Mouse (Mus musculus) hindbrain, postnatal 0 days (tissue): ENCODE data around the gene Reln. TPM values are rescaled to one million over a fixed set of nuclear protein-coding genes. Genes with fewer than 3 reads are reported as not detected.

ENCODE experiments used
- ATAC-seq: fragments of 200-750 bp; cut with Nextera tagmentation; 2 replicates; pipeline ENCODE4 v1.8.0; 2017; ENCODE audit warnings: mild to moderate bottlenecking, moderate TSS enrichment, moderate library complexity
- DNase-seq: peaks from one replicate; pipeline ENCODE4 v3.0.0-alpha.2; 2015; ENCODE audit warnings: low spot score
- H3K27ac ChIP-seq: fragments of 300-500 bp; sonication (generic); 2 replicates; pipeline ENCODE4 v1.5.1; 2014; ENCODE audit warnings: mild to moderate bottlenecking
- H3K27me3 ChIP-seq: fragments of 300-500 bp; sonication (generic); 2 replicates; pipeline ENCODE4 v1.6.1; 2014; ENCODE audit warnings: low read length, mixed read lengths; ENCODE audit not compliant: insufficient read depth
- H3K36me3 ChIP-seq: fragments of 300-500 bp; sonication (generic); 2 replicates; pipeline ENCODE4 v1.6.1; 2014; ENCODE audit warnings: low read length, mixed read lengths; ENCODE audit not compliant: insufficient read depth
- H3K4me1 ChIP-seq: fragments of 300-500 bp; sonication (generic); 2 replicates; pipeline ENCODE4 v1.6.1; 2014; ENCODE audit warnings: antibody characterized with exemption, low read length, mixed read lengths; ENCODE audit not compliant: insufficient read depth
- H3K4me2 ChIP-seq: fragments of 300-500 bp; sonication (generic); 2 replicates; pipeline ENCODE4 v1.6.1; 2014; ENCODE audit warnings: low read depth, mild to moderate bottlenecking, low read length, moderate library complexity, mixed read lengths
- H3K4me3 ChIP-seq: fragments of 300-500 bp; sonication (generic); 2 replicates; pipeline ENCODE4 v1.5.1; 2014; ENCODE audit warnings: low read length
- H3K9ac ChIP-seq: fragments of 300-500 bp; sonication (generic); replicated peaks from 2 replicates; pipeline ENCODE4 v1.6.1; 2014; ENCODE audit warnings: mild to moderate bottlenecking, low read length, moderate library complexity, mixed read lengths
- H3K9me3 ChIP-seq: fragments of 300-500 bp; sonication (generic); 2 replicates; pipeline ENCODE4 v1.6.1; 2016; ENCODE audit warnings: low read length, mixed read lengths
- CTCF ChIP-seq: IDR thresholded peaks from 2 replicates; pipeline ENCODE4 v1.5.1; 2016; ENCODE audit warnings: antibody characterized with exemption, control low read depth, low read depth
- WGBS: fragments of 180-500 bp; shearing (Covaris S2); extraction: QIAGEN DNeasy Blood & Tissue Kit; methylation state at CpG from one replicate; pipeline ENCODE4 v1.1.7; 2014; 5-methylcytosine and 5-hydroxymethylcytosine counted together
- polyA plus RNA-seq: library from polyadenylated mRNA; unstranded; fragments of >200 nt; fragmentation: Nextera tagmentation; extraction: Ambion mirVana; gene quantifications from 2 replicates; pipeline ENCODE4 v1.2.1, GENCODE M21; 2015
- total RNA-seq: library from RNA; depleted of rRNA; stranded (reverse); fragments of >200 nt; gene quantifications from 2 replicates; pipeline ENCODE4 v1.2.3, GENCODE M21; 2014

The Reln gene
- total and polyA plus RNA-seq, 2 experiments from 2014 or later = 41.9 to 226 TPM

- Histone ChIP-seq H3K27ac (no peak overlapping the region), H3K9me3 (no peaks in the 10 kb centered on the region), H3K4me2 (no peak overlapping the region), H3K27me3 (no peaks in the 10 kb centered on the region), H3K4me1 (peaks cover 9% of the 10 kb centered on the region; the same call in 1 of the 2 replicates), H3K4me3 (no peak overlapping the region), H3K36me3 (no peaks in the 10 kb centered on the region), H3K9ac (no peak overlapping the region)
- ATAC-seq (no peak), DNase-seq (no peak)
- no peak for TF ChIP-seq CTCF
- 94% methylated on average over 5 of the region's 5 CpGs for WGBS
These were observed 43.7 kb downstream of the Reln start for GRCm38 (mm10) chr5:22300788-22301187.

DNA sequence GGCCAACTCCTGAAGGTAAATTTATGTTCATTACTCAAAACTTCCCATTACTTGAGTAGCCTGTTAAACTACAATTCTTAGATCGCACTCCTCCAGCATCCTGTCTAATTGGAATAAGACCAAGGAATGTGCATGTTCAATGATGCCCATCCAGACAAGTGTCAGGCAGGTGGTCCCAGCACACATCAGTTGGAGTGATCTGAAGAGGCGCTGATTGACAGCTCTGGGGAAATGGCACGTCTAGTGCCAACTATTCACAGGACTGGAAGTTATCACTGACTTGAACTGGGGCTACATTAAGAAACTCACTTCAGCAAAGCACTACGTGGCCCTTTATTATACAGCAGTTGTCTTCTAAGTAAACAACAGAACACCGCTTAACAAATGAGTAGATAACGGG, 44.5 kb downstream of the Reln start:
- no peak overlapping the region for H3K27ac ChIP-seq
- no peak overlapping the region for H3K4me2 ChIP-seq
- H3K4me3 ChIP-seq = no peak overlapping the region
- WGBS = 72% methylated on average over 6 of the region's 6 CpGs
- no peaks in the 10 kb centered on the region for H3K27me3 ChIP-seq
- H3K9me3 ChIP-seq = no peaks in the 10 kb centered on the region
- H3K36me3 ChIP-seq = no peaks in the 10 kb centered on the region
- no peak overlapping the region for H3K9ac ChIP-seq
- H3K4me1 ChIP-seq = peaks cover 9% of the 10 kb centered on the region; the same call in 1 of the 2 replicates
- ATAC-seq = peak; percentile 36; the same call in 1 of the 2 replicates
- TF ChIP-seq CTCF = no peak
- DNase-seq = peak; percentile 49

DNA sequence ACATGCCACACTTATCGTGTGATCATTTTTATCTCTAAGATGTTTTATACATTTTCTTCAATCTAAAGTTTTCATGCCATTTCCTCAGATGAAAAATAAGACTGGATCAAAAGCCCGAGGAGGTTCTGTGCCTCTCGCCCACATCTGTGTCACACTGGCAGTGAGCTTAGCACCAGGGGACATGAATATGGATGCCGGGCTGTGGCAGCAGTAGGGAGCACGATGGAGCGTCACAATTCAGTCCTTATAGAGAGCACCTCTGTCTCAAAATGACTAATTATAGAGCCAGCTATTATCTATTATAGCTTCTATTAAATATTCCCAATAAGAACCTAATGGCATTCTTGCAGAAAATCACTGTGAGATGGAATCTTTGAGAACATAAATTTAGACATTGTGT, 49.3 kb downstream of the Reln start:
- no peaks in the 10 kb centered on the region for H3K27me3 ChIP-seq
- TF ChIP-seq CTCF = no peak
- no peak overlapping the region for H3K4me2 ChIP-seq
- DNase-seq (no peak), ATAC-seq (no peak)
- no peaks in the 10 kb centered on the region for H3K9me3 ChIP-seq
- WGBS = 65% methylated on average over 6 of the region's 6 CpGs
- H3K36me3 ChIP-seq = no peaks in the 10 kb centered on the region
- no peak overlapping the region for H3K27ac ChIP-seq
- no peaks in the 10 kb centered on the region; the same call in 1 of the 2 replicates for H3K4me1 ChIP-seq
- no peak overlapping the region for H3K9ac ChIP-seq
- H3K4me3 ChIP-seq = no peak overlapping the region

GRCm38 (mm10) chr5:22291409-22291808, 53.1 kb downstream of the Reln start:
- no peak for ATAC-seq
- no peak overlapping the region for H3K4me3 ChIP-seq
- 47% methylated on average over 4 of the region's 4 CpGs for WGBS
- no peaks in the 10 kb centered on the region for H3K27me3 ChIP-seq
- no peak overlapping the region for H3K9ac ChIP-seq
- no peaks in the 10 kb centered on the region; the same call in 1 of the 2 replicates for H3K4me1 ChIP-seq
- H3K36me3 ChIP-seq = no peaks in the 10 kb centered on the region
- no peak overlapping the region for H3K4me2 ChIP-seq
- TF ChIP-seq CTCF = no peak
- no peak for DNase-seq
- no peak overlapping the region for H3K27ac ChIP-seq
- no peaks in the 10 kb centered on the region for H3K9me3 ChIP-seq

- Histone ChIP-seq H3K9ac (no peak overlapping the region), H3K36me3 (no peaks in the 10 kb centered on the region), H3K27ac (no peak overlapping the region), H3K4me1 (peaks cover 2% of the 10 kb centered on the region; the same call in 1 of the 2 replicates), H3K27me3 (no peaks in the 10 kb centered on the region), H3K4me2 (no peak overlapping the region), H3K9me3 (no peaks in the 10 kb centered on the region), H3K4me3 (no peak overlapping the region)
- DNase-seq (peak; percentile 56), ATAC-seq (no peak)
- TF ChIP-seq CTCF = no peak
- WGBS = 65% methylated on average over 4 of the region's 4 CpGs
These were observed 59.1 kb downstream of the Reln start for GRCm38 (mm10) chr5:22285396-22285795.

GRCm38 (mm10) chr5:22282141-22282665, 62.3 kb downstream of the Reln start:
- Histone ChIP-seq H3K4me3 (no peak overlapping the region), H3K4me1 (peaks cover 2% of the 10 kb centered on the region; the same call in 1 of the 2 replicates), H3K4me2 (no peak overlapping the region), H3K9ac (no peak overlapping the region), H3K27me3 (no peaks in the 10 kb centered on the region), H3K9me3 (no peaks in the 10 kb centered on the region), H3K27ac (no peak overlapping the region), H3K36me3 (no peaks in the 10 kb centered on the region)
- 24% methylated on average over 7 of the region's 7 CpGs for WGBS
- peak; percentile 38 for DNase-seq
- no peak for TF ChIP-seq CTCF
- 0 out of 2 replicates have a peak, but pooled peaks have one; percentile 38 for ATAC-seq

GRCm38 (mm10) chr5:22280534-22281164, 63.9 kb downstream of the Reln start:
- H3K9ac ChIP-seq = no peak overlapping the region
- WGBS = 60% methylated on average over 2 of the region's 2 CpGs
- ATAC-seq = 0 out of 2 replicates have a peak, but pooled peaks have one; percentile 25

More at GRCm38 (mm10) chr5:22280534-22281164, 63.9 kb downstream of the Reln start:
- TF ChIP-seq CTCF = no peak
- Histone ChIP-seq H3K27ac (no peak overlapping the region), H3K9me3 (no peaks in the 10 kb centered on the region), H3K4me2 (no peak overlapping the region), H3K4me1 (peaks cover 2% of the 10 kb centered on the region; the same call in 1 of the 2 replicates), H3K36me3 (no peaks in the 10 kb centered on the region), H3K4me3 (no peak overlapping the region), H3K27me3 (no peaks in the 10 kb centered on the region)
- no peak for DNase-seq
